Mouse (Mus musculus) adrenal gland, postnatal 4 days (tissue): ENCODE measurements around the gene Rgs4. TPM values are rescaled to one million over a fixed set of nuclear protein-coding genes. Genes with fewer than 3 reads are reported as not detected.
A peak's percentile ranks its signal among the peaks of the same experiment; 100 is the strongest.

Experiments used
- DNase-seq, 2 experiments: peaks; one replicate each; pipeline ENCODE4 v3.0.0; 2021 to 2022; ENCODE audit warnings: low spot score in 2 of 2, mixed read lengths in 2 of 2
- long read RNA-seq, 2 experiments: library from polyadenylated mRNA; stranded (forward); transcript quantifications; one replicate each; pipeline ENCODE4 v2.0.0; 2021
- total RNA-seq, 2 experiments: library from RNA; stranded (reverse); gene quantifications; 2 replicates each; pipeline ENCODE4 v1.2.3; 2021

The Rgs4 gene
- 10 to 100 TPM; 52.7 to 55.5 TPM for total RNA-seq
- long read RNA-seq, experiment 1, transcript Rgs4-201 (5 exons, 2,941 nt) = major isoform, 13 of 21 reads
- long read RNA-seq, experiment 1, partial matches to known transcripts = 2 of 21 reads
- long read RNA-seq, experiment 1, other reads (novel, unspliced or antisense) = 6 of 21 reads
- long read RNA-seq, experiment 2, transcript Rgs4-201 (5 exons, 2,941 nt) = major isoform, 30 of 38 reads
- long read RNA-seq, experiment 2, partial matches to known transcripts = 1 of 38 reads
- long read RNA-seq, experiment 2, other reads (novel, unspliced or antisense) = 7 of 38 reads

DNA sequence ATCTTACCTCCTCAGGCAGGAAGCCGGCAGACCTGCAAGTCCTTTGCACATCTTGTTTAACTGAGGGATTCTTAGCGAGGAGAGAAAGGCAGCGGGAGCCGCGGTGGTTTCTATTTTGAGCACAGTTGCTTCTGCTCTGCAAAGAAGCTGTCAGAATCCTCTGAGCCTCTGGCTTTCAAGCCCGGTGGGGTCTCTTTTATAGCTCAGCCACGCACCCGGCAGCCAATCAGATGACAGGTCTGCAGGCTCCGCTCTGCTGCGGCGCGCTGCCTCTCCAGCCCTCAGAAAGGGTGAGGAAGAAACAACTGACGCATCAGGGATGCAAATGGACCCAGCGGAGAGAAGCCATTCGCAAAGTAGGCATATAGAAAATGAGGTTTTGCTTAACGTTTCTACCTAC lies at the start of gene Rgs4:
Gene Rgs4, minus strand, starts transcription at position 170 of the 400 bp plus-strand sequence.
- DNase-seq = peak; percentile 13 to 60

DNA sequence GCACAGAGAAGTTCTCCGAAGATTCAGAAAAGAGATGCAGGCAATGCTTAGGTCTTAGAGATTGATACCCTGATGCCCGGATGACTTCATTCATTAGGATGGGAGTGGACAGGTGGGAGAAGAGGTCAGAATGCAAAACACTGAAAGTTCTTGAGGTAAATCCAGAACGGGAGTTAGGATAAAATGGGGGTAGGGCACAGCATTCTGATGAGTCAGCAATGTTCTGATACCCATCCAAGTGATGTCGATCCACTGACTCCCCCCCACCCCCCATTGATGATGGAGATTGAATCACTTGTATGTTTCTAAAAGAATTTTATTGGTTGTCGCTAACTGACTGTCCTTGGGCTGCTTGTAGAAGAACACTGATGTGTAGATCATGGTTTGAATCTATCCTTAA lies 45.0 kb upstream of the Rgs4 start:
- no peak for DNase-seq

DNA sequence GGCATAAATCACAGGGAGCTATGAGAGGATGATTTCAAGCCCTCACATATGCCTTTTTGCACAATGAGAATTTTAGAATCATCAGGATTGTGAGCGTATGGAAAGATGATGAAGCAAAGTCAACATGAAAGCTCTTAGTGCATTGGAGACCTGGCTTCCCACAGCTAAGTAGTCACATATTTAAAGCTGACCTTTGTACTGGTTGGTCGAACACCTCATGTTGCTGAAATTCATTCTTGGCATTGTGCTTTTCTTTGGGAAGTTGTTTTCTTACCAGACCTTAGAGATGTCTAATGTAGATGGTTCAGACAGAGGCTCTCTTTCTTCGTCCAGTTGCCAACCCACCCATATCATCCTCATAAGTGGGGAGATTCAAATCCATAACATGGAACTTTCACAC lies 38.5 kb upstream of the Rgs4 start:
- DNase-seq = no peak

GRCm38 (mm10) chr1:169776566-169776965 lies 29.1 kb upstream of the Rgs4 start:
- no peak for DNase-seq

DNA sequence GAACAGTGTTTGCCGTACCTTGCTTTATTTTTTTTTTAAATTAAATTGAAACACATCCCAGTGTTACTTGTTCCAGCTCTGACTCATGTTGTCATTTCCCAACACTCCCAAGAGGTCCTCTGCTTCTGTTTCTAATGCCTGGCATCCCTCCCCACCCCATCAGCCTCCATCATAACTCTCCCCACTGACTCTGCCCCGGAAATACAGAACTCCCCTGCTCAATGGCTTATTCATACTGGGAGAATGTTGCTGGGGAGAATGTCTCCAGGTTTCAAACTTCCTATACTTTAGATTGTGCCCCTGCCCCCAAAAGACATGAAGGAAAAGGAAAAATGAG lies 17.1 kb upstream of the Rgs4 start:
- no peak for DNase-seq

DNA sequence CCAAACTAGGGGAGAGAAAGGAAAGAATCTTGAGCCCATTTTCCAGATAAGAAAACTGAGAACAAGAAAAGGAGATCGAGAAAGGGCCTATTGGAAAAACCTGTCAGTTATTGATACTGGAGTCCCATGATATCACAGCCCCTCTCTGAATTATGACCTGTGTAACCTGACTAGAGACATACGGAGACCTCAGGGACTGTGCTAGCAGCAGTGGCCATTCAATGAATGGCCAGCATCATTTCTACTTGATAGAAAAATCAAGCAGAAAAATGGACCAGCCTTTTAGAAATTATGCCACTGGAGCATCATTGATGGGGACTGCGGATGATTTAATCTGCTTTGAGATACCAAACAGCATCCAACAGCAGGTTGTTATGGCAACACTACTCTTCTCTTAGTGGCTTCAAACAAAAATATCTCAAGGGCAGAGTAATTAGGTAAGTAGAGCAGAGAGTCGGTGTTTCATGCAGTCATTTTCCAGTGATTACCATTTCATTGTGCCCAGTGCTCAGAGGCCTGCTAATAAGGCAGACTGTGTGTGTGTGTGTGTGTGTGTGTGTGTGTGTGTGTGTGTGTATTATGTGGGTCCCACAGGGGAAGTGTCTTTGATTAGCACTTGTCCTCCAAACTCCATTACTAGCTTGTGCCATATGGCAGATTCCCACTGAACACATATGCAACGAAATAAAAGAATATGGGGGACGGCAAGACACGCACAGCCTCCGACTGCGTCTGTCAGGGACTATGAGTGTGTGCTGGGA lies 16.6 kb upstream of the Rgs4 start:
- no peak for DNase-seq

GRCm38 (mm10) chr1:169762524-169762923 lies 15.1 kb upstream of the Rgs4 start:
- no peak for DNase-seq

DNA sequence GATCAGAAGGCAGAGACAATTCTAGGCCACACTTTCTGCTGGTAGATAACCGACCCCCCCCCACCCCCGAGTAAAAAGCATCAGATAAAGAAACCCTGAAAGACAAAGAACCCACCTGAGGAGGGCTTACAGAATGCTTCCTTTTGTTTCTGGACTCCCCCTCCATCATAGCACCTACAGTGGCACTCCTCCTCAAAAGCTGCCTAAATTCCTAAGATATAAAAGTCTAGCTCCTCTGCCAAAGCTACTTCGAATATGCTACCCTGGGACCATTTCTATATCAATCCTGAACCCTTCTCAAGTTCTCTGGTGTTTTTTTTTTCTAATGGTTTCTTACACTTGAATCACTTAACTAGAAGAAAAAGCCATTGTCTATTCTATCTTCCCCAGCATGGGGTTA lies 9.1 kb upstream of the Rgs4 start:
- no peak for DNase-seq

GRCm38 (mm10) chr1:169752395-169752794 lies 5.0 kb upstream of the Rgs4 start:
- DNase-seq = no peak

DNA sequence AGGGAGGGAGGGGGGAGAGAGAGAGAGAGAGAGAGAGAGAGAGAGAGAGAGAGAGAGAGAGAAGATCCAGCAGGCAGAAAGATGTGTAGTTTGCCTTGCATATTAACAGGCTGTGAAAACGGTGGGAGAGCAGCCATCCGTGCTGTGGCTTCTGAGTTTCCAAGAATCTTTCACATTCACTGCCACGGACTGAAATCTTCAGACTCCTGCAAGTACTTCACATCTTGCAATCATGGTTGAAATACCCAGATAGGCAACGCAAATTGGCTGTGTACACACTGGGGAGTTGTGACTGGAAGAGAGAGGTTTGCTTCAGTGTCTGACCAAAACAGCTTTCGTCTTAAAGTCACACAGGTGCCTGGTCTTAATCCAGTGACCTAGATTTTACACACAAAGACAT lies 997 bp upstream of the Rgs4 start:
- DNase-seq = no peak

DNA sequence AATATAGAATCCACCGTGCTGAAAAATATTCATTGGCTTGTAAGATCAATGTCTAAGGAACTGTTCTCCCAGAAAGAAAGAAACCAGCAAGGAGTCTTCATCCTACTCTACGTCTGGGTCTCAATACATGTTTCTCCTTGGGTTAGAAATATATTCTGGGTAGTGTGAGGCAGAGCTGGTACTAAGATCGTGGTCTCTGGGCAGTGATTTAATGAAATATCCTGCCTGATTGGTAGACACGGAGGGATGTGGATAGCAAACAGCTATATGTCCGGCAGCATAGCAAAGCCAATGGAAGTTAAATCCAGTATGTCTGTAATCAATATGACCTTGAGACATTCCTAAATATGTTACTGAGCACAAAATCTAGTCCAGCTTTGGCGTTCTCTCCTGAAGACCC lies 460 bp upstream of the Rgs4 start:
- no peak for DNase-seq

DNA sequence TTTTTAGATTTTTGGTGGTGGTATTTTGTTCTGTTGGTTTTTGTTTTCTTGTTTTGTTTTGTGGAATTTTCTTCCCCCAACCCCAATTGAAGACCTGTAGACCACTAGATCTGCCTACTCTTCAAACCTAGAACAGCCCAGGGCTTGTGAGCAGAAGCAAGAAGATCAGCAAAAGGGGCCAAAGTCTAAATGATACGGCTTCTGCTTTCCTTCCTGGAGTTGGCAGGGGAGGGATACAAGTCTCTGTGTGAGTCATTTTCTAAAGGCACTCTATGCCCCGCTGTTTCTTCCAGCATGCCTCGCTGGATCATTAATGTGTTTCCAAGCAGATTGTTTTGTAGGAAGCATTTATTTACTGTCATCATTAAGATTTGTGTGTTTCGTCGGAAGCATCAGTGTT lies 6.3 kb downstream of the Rgs4 start:
- no peak for DNase-seq

DNA sequence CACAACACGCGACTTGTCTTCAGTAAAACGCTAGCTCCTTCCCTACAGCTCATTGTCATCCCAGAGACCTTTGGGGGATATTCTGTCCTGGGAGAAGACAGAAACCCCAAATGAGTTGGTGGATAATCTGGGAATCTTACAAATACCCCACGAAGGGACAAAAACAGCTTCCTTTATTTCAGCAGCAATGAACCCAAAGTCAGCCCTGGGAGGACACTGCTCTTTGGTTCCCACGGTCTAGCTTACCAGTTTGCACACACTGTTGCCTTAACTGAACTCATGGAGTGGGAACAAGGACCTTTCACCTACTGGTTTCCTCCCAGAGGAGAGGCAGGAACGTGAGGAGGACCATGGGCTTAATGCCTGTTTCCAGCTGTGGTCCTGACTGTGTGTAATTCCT lies 10.2 kb downstream of the Rgs4 start:
- DNase-seq = no peak

DNA sequence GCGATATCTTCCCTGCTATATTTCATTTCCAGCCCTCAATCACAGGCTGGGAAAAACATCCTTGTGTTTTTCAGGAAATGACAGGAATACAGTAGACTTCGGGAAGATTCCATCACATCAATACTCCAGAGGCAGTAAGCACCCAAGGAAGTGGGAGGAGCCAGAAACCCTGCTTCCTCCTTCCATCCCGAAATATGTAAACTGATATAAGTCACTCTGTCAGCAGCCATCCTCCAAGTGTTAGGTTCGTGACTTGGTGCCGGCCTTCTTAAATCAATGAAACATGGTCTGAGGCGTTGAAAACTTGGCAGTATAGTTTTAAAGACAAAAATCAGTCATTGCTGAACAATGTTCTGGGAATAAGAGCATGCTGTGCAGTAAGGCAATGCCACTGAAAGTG lies 11.3 kb downstream of the Rgs4 start:
- DNase-seq = no peak

- no peak for DNase-seq
Measured at GRCm38 (mm10) chr1:169730599-169731100, 16.8 kb downstream of the Rgs4 start.

DNA sequence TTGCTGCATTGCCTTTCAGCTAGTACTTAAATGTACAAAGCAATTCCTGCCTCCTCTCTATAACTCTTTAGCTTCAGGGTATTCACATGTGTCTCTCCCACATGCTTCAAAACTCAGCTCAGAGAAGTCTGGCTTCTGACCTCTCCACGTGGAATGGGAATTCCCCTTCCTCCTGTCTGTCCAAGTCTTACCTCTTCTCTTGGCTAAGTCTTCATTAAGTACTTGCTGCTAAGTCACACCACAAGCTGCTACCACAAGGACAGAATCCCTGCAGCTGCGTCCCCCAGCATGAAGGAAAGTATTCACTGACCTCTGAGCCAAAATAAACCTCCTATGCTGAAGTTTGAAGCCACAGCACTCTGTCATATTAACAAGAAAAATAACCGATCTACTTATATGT lies 21.1 kb downstream of the Rgs4 start:
- no peak for DNase-seq

- DNase-seq = no peak
Measured at GRCm38 (mm10) chr1:169721836-169722235, 25.6 kb downstream of the Rgs4 start.

DNA sequence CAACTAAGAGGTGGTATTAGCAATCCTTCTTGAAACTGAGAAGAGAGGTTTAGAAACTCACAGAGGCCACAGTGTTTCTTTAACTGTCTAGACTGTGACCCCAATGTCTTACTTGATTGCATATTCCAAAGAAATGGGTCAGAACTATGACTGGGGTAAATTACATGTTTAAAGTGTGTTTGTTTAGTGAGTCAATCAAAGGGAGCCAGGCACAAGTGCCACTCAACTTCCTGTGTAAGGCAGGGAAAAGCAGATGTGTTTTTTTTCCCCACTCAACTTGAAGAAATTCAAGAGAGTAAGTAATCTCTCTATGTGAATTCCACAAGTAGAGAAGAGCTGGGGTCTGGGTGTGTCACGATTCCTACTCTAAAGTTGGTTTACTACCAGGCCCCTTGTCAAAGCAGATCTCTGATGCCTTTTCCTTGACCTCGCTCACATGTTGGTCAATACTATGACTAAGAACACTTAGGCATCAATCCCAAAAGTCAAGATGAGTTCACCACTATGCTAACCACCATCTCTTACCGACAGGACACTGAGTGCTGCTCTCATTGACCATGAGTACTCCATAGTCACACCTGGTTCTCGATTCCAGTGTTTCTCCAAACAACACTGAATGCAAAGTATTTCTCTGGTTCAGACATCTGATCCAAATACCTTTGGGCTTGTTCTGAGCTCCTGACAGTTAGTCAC lies 42.9 kb downstream of the Rgs4 start:
- no peak for DNase-seq

DNA sequence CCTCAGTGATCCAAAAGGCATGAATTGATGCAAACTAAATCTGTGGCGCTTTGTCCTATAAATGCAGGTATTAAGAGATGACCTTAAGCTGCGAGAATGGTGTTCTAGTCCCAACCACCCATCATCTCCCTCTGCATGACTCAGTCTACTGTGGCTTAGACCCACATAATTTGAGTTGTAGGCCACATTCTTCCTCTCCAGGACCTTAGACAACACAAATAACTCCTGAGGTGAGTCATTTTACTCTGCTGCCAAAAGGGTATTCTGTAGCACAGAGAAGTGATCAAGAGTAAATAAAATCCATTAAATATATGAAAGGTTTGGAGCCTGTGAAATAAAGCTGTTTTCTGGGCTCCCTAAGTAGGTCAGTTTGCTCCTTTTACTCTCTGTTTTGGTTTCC lies 48.3 kb downstream of the Rgs4 start:
- DNase-seq = no peak

GRCm38 (mm10) chr1:169697236-169697635 lies 50.2 kb downstream of the Rgs4 start:
- DNase-seq = no peak

GRCm38 (mm10) chr1:169695356-169695755 lies 52.1 kb downstream of the Rgs4 start:
- DNase-seq = no peak

GRCm38 (mm10) chr1:169693537-169693936 lies 53.9 kb downstream of the Rgs4 start:
- no peak for DNase-seq
